ENCODE assay signal across 35 mouse cellular contexts in the genomic region with DNA sequence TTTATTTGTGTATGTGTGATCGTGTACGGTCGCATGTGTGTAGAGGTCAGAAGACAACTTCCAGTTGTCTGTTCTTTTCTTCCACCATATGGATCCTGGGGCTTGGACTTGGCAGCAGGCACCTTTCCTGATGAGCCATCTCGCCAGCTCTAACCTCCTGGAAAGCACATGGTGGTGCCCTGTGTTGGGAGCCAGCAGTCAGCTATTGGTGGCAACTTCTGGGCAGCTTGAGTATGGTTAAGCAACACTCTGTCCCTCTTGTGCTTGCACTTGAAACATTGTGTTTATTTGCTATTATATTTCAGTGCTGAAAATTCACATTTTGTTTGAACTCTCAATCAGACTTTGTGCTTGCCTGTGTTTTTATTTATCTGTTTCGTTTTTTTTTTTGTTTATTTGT. TPM values are rescaled to one million over a fixed set of nuclear protein-coding genes. Genes with fewer than 3 reads are reported as not detected.
"Had no signal": no experiment of that assay in that cellular context is flagged by ENCODE, and none has a peak within 500 bp of the region (broad histone marks: within the 10 kb centered on the region; RNA-seq: fewer than 3 reads in every experiment).

No protein-coding gene starts in this region.

- H3K27me3 ChIP-seq: embryonic facial prominence, embryonic 12.5 days; embryonic facial prominence, embryonic 13.5 days; embryonic facial prominence, embryonic 15.5 days; forebrain, embryonic 12.5 days; forebrain, embryonic 13.5 days; forebrain, embryonic 15.5 days had no signal

- DNase-seq: cerebellum, adult 9-10 months; cerebellum, adult 9-11 months; cerebellum, postnatal 14 days; cerebellum, postnatal 25 days; cerebellum, postnatal 36 days; gastrocnemius, adult 2 months; gastrocnemius, postnatal 10 days; gastrocnemius, postnatal 14 days; gastrocnemius, postnatal 25 days; gastrocnemius, postnatal 36 days; heart, adult 11 months; heart, adult 2 months had no signal

- ATAC-seq: forebrain, embryonic 13.5 days; forebrain, embryonic 14.5 days; forebrain, embryonic 15.5 days had no signal

- H3K4me2 ChIP-seq: embryonic facial prominence, embryonic 12.5 days; embryonic facial prominence, embryonic 13.5 days; embryonic facial prominence, embryonic 15.5 days; forebrain, embryonic 12.5 days; forebrain, embryonic 13.5 days; forebrain, embryonic 15.5 days had no signal

- H3K27ac ChIP-seq: embryonic facial prominence, embryonic 10.5 days; embryonic facial prominence, embryonic 12.5 days; embryonic facial prominence, embryonic 13.5 days; embryonic facial prominence, embryonic 15.5 days; forebrain, embryonic 10.5 days; forebrain, embryonic 12.5 days; forebrain, embryonic 13.5 days; forebrain, embryonic 15.5 days; gastrocnemius, adult 2 months; heart, adult 2 months had no signal

- H3K9me3 ChIP-seq: embryonic facial prominence, embryonic 10.5 days; embryonic facial prominence, embryonic 12.5 days; embryonic facial prominence, embryonic 13.5 days; embryonic facial prominence, embryonic 15.5 days; forebrain, embryonic 10.5 days; forebrain, embryonic 12.5 days; forebrain, embryonic 13.5 days; forebrain, embryonic 15.5 days had no signal

- H3K9ac ChIP-seq: embryonic facial prominence, embryonic 12.5 days; embryonic facial prominence, embryonic 13.5 days; embryonic facial prominence, embryonic 15.5 days; forebrain, embryonic 12.5 days; forebrain, embryonic 13.5 days; forebrain, embryonic 15.5 days; forebrain, postnatal 0 days had no signal

- H3K4me3 ChIP-seq: embryonic facial prominence, embryonic 10.5 days; embryonic facial prominence, embryonic 12.5 days; embryonic facial prominence, embryonic 13.5 days; embryonic facial prominence, embryonic 15.5 days; erythroblast, embryonic 14.5 days; forebrain, embryonic 10.5 days; forebrain, embryonic 12.5 days; forebrain, embryonic 13.5 days; forebrain, embryonic 15.5 days; gastrocnemius, adult 2 months; heart, adult 2 months had no signal

- H3K4me1 ChIP-seq: embryonic facial prominence, embryonic 10.5 days; embryonic facial prominence, embryonic 12.5 days; embryonic facial prominence, embryonic 13.5 days; embryonic facial prominence, embryonic 15.5 days; forebrain, embryonic 12.5 days; forebrain, embryonic 13.5 days; forebrain, embryonic 15.5 days had no signal

RNA-seq across cellular contexts. Expression of a gene that starts 22.2 kb away (rescaled TPM):
- total RNA-seq: common myeloid progenitor, adult 5-6 weeks; forebrain, postnatal 0 days; gastrocnemius, adult 18-20 months; gastrocnemius, adult 2 months; gastrocnemius, adult 8-10 months; gastrocnemius, postnatal 10 days; gastrocnemius, postnatal 14 days; gastrocnemius, postnatal 25 days; gastrocnemius, postnatal 36 days; gastrocnemius, postnatal 4 days; granulocyte monocyte progenitor cell, adult 5-6 weeks; heart, adult 18-20 months; heart, adult 2 months; heart, adult 8-10 months had no signal
- polyA plus RNA-seq: cortical plate, adult 2 months; embryonic facial prominence, embryonic 10.5 days; embryonic facial prominence, embryonic 11.5 days; embryonic facial prominence, embryonic 12.5 days; embryonic facial prominence, embryonic 13.5 days; embryonic facial prominence, embryonic 14.5 days; embryonic facial prominence, embryonic 15.5 days; erythroblast, embryonic 14.5 days; forebrain, embryonic 10.5 days; forebrain, embryonic 11.5 days; forebrain, embryonic 12.5 days; forebrain, embryonic 13.5 days; forebrain, embryonic 14.5 days; forebrain, embryonic 15.5 days; forebrain, embryonic 16.5 days; forebrain, postnatal 0 days; heart, adult 2 months had no signal
